Mouse (Mus musculus) E14TG2a.4 (cell line): ENCODE results near the gene Dapk1.

Source experiments
- H3K27me3 ChIP-seq: 2 replicates; pipeline ENCODE4 v1.6.1; 2014; ENCODE audit warnings: low read length, control low read depth; ENCODE audit not compliant: insufficient read depth
- H3K36me3 ChIP-seq: 2 replicates; pipeline ENCODE4 v1.6.1; 2014; ENCODE audit warnings: low read length, control low read depth; ENCODE audit not compliant: insufficient read depth
- H3K4me1 ChIP-seq: replicated peaks from 2 replicates; pipeline ENCODE4 v1.6.1; 2014; ENCODE audit warnings: low read depth, low read length, control low read depth
- H3K4me3 ChIP-seq: replicated peaks from 2 replicates; pipeline ENCODE4 v1.5.1; 2014; ENCODE audit warnings: mild to moderate bottlenecking, low read length
- H3K9me3 ChIP-seq: 2 replicates; pipeline ENCODE4 v1.6.1; 2014; ENCODE audit warnings: low read length, control low read depth
- CTCF ChIP-seq: conservative IDR thresholded peaks from 2 replicates; pipeline ENCODE4 v1.5.1; 2014; ENCODE audit warnings: low read length
- NANOG ChIP-seq: IDR thresholded peaks from 2 replicates; pipeline ENCODE4 v1.6.1; 2014; ENCODE audit warnings: borderline replicate concordance, low read length, mixed read lengths
- POU5F1 ChIP-seq: IDR thresholded peaks from 2 replicates; pipeline ENCODE4 v1.6.1; 2014; ENCODE audit warnings: low read length, borderline replicate concordance

Gene Dapk1

DNA sequence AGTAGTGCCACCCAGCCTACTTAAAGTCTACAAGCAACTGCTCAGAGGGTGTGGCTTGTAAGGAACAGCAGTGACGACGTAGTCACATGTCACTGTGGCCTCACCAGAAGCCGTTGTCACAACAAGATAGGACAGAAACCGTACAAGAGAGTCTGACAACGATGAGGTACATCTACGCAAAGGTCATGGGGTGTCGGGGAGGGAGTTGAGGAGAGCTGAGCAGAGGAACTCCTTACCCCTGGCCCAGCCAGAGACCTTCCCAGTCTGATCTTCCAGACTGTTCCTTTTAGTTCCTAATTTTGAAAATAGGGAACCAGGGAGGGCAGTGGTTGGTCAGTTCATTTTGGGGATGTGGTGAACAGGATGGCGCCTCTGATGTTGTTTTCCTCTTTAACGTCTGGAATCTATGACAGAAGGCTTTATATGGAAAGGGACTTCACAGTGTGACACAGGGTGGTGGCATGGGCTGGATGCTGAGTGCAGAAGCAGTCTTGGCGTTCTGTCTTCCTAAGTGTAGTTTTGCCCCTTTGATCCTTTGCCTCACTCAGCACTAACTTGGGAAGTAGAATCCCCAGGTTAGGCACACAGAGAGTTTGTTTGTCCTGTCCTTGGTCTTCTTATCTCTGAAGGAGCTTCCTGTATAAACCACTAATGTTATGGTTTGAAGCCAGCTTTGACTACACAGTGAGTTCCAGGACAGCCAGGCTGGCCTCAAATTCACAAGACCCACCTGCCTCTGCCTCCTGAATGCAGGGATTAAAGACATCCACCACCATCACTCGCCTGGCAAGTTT is 71.3 kb downstream of the Dapk1 start:
- Histone ChIP-seq H3K4me3 (no peak overlapping the region), H3K27me3 (peaks cover 8% of the 10 kb centered on the region), H3K4me1 (no peaks in the 10 kb centered on the region), H3K36me3 (no peaks in the 10 kb centered on the region), H3K9me3 (no peaks in the 10 kb centered on the region)
- TF ChIP-seq POU5F1 (no peak), CTCF (no peak), NANOG (no peak)

DNA sequence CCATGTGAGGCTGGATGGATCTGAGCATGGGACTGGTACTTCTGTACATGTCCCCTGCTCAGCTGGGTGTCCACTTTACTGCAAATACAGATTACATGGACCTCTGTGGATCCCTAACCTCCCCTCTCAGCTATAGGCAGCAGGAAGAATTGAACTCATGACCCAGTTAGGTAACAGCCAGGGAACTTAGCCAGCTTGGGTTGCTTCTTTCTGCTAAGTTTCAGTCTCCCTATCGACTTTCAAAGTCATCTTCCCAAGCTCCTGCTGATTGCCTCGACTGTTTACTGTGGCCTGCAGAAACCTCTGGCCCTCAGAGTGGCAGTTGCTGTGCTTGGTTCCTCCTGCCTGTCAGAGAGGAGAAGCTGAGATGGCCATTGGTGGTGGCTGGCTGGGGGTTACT is 72.6 kb downstream of the Dapk1 start:
- Histone ChIP-seq H3K9me3 (no peaks in the 10 kb centered on the region), H3K27me3 (peaks cover 12% of the 10 kb centered on the region), H3K36me3 (no peaks in the 10 kb centered on the region), H3K4me3 (no peak overlapping the region), H3K4me1 (no peaks in the 10 kb centered on the region)
- TF ChIP-seq NANOG, result no peak
- no peak for TF ChIP-seq CTCF
- no peak for TF ChIP-seq POU5F1

DNA sequence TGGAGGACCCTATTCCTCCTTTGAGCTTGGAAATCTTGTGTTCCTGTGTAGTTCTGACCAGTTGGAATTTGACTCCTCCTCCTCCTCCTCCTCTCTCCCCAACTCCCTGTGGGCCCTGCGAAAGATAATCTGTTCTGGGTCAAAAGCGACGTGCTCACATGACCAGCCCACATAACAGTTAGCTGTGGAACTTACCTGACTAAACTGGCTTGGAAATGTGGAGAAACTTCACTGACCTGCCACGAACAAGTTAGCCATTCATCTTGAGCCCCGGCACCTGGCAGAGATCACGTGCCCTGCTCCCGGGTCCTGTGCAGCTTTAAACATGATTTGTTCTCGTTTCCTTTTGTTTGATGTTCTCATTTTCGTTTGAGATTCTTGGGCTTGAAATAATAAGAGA is 73.2 kb downstream of the Dapk1 start:
- no peak for TF ChIP-seq CTCF
- no peaks in the 10 kb centered on the region for H3K36me3 ChIP-seq
- no peak overlapping the region for H3K4me3 ChIP-seq
- H3K27me3 ChIP-seq, result peaks cover 12% of the 10 kb centered on the region
- H3K4me1 ChIP-seq, result no peaks in the 10 kb centered on the region
- no peaks in the 10 kb centered on the region for H3K9me3 ChIP-seq

DNA sequence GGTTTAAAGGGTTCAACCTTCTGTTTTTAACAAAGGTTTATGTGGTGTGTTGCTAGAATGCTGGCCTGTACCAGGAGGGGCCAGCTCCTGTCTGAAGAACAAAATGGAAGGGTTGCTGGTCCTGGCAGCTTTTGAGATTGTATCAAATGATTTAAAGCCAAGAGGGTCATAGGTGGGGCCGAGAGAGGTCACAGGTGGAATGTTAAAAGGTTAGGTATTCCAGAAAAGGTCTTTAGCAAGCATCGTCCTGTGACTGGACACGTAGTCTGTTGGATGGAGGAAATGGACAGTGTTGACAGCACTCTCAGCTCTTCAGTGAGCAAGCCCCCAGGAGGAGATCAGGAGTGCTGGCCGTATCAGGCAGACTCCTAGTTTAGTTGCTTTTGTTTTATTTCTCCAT is 73.7 kb downstream of the Dapk1 start:
- peaks cover 12% of the 10 kb centered on the region for H3K27me3 ChIP-seq
- H3K9me3 ChIP-seq, result peaks cover 3% of the 10 kb centered on the region; the same call in 1 of the 2 replicates
- no peaks in the 10 kb centered on the region for H3K36me3 ChIP-seq
- H3K4me3 ChIP-seq, result no peak overlapping the region
- no peaks in the 10 kb centered on the region for H3K4me1 ChIP-seq
- TF ChIP-seq POU5F1, result no peak
- TF ChIP-seq NANOG, result no peak
- no peak for TF ChIP-seq CTCF

DNA sequence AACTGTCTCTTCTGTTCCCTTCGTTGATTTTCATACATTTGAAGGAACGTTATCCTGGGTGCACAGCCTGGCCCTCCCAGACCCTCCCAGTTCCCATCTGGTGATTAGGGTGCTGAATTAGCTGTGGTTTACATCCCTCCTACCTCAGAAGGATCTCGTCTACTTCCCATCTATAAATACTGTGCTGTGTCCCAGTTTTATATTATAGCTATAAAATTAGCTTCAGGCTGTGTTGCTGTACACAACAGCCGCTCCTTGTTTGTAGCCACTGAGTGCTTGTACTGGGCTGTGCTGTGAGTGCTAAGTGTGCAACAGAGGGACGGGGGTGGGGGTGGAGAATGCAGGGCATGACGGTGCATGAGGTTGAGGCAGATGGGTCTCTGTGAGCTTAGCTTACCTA is 77.2 kb downstream of the Dapk1 start:
- Histone ChIP-seq H3K4me3 (no peak overlapping the region), H3K27me3 (peaks cover 26% of the 10 kb centered on the region), H3K9me3 (peaks cover 17% of the 10 kb centered on the region), H3K4me1 (no peaks in the 10 kb centered on the region), H3K36me3 (no peaks in the 10 kb centered on the region)
- TF ChIP-seq CTCF (no peak), POU5F1 (no peak), NANOG (no peak)

DNA sequence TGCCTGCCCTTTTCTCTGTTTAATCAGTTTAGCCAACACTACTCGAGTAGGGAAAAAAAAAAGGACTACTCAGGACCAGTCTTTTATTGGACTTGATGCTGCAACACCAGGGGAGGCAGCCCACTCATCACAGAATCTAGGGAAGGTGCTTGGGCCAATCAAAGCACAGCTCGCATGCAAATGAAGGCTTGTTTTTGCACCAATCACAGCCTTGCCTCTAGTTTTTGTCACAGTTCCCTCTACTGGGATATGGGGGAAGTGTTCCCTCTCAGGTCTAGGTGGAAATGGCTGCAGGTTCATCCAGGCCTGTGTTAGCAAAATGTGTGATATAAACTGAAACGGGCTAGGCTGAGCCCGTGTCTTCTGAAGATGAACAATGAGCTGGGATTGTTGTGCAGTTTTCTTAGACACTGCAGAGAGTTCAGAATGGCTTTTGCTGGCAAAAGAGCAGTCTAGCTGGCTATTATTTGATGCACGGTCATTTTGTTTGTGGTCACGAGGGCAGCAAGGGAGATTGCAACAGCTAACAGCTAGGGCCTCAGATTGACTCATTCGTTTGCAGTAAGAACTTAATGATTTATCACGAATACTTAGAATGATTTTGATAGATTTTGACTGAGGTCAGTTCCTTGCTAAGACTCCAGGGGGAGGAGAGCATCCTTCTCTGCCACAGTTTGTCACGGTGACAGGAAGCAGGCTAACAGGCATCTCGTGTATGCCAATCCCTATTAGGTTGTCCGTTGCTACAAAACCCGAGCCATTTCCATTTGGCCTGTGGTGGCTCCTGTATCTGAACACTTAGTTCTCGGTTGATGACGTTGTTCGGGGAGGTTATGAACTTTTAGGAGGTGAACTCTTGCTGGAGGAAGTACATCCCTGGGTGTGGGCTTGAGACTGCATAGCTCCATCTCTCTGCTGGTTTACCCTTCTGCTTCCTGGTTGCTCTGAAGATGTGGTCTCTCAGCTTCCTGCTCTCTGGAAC is 81.3 kb downstream of the Dapk1 start:
- Histone ChIP-seq H3K9me3 (peaks cover 17% of the 10 kb centered on the region), H3K27me3 (peaks cover 32% of the 10 kb centered on the region), H3K36me3 (no peaks in the 10 kb centered on the region), H3K4me1 (peaks cover 4% of the 10 kb centered on the region; the same call in 1 of the 2 replicates), H3K4me3 (no peak overlapping the region)
- TF ChIP-seq POU5F1 (no peak), NANOG (no peak), CTCF (no peak)

DNA sequence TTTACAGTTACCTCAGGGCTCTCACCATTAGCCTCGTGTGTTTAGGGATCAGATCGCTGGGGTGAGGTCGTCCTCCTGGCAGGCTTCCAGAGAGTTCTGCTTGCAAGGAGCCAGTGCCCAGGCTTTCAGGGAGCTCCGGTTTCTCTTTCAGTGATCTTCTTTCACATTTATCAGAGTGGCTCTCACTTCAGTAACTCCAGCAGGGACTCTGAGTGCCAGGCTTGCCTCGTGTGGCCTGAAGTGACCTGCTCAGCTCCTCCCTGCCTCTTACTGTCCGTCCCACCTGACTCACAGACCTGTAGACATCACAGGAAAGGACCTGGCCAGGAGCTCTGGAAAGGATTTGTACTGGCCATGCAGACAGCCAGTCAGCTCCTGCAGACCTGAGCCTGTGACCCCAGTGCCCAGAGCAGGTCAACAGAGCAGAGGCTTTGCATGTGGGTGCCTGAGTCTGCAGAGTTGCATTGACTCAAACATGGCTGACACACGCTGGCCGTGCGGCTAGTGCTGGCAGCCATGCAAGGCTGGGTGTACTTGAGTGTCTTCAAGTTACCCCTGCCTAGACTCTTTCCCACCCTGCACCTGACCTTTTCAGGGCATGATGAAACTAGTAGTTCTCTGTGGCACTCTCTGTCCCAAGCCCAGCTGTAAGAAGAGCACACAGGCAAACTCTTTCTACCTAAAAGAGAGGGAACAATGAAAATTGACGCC is 82.5 kb downstream of the Dapk1 start:
- peaks cover 17% of the 10 kb centered on the region for H3K9me3 ChIP-seq
- H3K36me3 ChIP-seq, result no peaks in the 10 kb centered on the region
- no peak for TF ChIP-seq POU5F1
- no peak for TF ChIP-seq NANOG
- no peak for TF ChIP-seq CTCF
- no peak overlapping the region for H3K4me3 ChIP-seq
- peaks cover 6% of the 10 kb centered on the region; the same call in 1 of the 2 replicates for H3K4me1 ChIP-seq
- H3K27me3 ChIP-seq, result peaks cover 27% of the 10 kb centered on the region

DNA sequence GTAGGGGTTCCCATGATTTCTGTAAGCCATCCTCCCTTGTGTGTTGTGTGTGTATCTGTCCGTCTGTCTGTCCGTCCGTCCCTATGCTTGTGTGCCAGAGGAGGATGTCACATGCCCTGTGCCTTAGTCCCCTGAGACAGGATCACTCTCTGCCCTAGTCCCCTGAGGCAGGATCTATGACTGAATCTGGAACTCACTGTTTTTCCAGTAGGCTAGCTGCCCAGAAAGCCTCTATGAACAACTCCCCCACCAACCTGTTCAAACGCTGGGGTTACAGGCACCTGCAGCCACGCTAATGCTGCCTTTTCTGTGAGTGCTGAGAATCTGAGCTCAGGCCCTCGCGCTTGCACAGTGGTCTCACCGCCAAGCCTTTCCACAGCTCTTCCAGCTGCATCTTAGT is 83.1 kb downstream of the Dapk1 start:
- peaks cover 17% of the 10 kb centered on the region for H3K9me3 ChIP-seq
- peaks cover 27% of the 10 kb centered on the region for H3K27me3 ChIP-seq
- no peaks in the 10 kb centered on the region for H3K36me3 ChIP-seq
- no peak overlapping the region for H3K4me3 ChIP-seq
- peaks cover 6% of the 10 kb centered on the region; the same call in 1 of the 2 replicates for H3K4me1 ChIP-seq
- no peak for TF ChIP-seq NANOG
- no peak for TF ChIP-seq CTCF
- no peak for TF ChIP-seq POU5F1
